Mouse (Mus musculus) CH12.LX (cell line): Measurements from ENCODE around the gene Odf2l.

Experiments
- CTCF ChIP-seq, 2 experiments: IDR thresholded peaks in 1 of 2; conservative IDR thresholded peaks in 1 of 2; 2 replicates each; pipeline ENCODE4 v1.5.1; 2011 to 2012; ENCODE audit warnings: low read depth in 2 of 2, low read length in 2 of 2, improper control_type of control experiment in 1 of 2, inconsistent platforms in 1 of 2, mild to moderate bottlenecking in 1 of 2, moderate library complexity in 1 of 2
- GABPA ChIP-seq: IDR thresholded peaks from 2 replicates; pipeline ENCODE4 v1.6.1; 2012; ENCODE audit warnings: low read depth, low read length, improper control_type of control experiment, inconsistent platforms; ENCODE audit not compliant: insufficient replicate concordance
- POLR2A ChIP-seq: IDR thresholded peaks from 2 replicates; pipeline ENCODE4 v1.6.1; 2011; ENCODE audit warnings: low read depth, mild to moderate bottlenecking, improper control_type of control experiment, low read length
- POLR2AphosphoS2 ChIP-seq: IDR thresholded peaks from 2 replicates; pipeline ENCODE4 v1.6.1; 2011; ENCODE audit warnings: low read depth, low read length, improper control_type of control experiment
- UBTF ChIP-seq: IDR thresholded peaks from 2 replicates; pipeline ENCODE4 v1.6.1; 2012; ENCODE audit warnings: low read depth, mild to moderate bottlenecking, inconsistent platforms, low read length, improper control_type of control experiment, moderate library complexity
- USF1 ChIP-seq: IDR thresholded peaks from 2 replicates; pipeline ENCODE4 v1.6.1; 2014; ENCODE audit warnings: low read depth, mild to moderate bottlenecking, inconsistent platforms, low read length, improper control_type of control experiment

DNA sequence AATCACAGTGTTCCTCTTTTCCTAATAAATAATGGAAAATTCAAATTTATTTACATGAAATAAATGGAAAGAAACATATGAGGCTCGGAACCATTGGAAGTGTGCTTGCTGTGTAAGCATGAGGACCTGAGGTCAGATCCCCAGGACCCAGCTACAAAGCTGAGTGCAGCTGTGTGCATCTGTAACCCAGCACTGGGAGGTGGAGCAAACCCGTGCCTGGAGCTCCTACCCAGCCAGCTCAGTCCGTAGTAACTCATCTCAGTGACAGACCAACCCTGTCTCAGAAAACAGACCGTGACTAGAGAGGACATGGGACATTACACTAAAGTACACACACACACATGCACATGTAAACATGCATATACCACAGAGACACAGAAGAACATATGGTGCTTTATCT is 21.8 kb downstream of the Odf2l start:
- TF ChIP-seq CTCF (conservative IDR thresholded peaks at IDR 0.05 in 1 of 2, IDR thresholded peaks at IDR 0.05 in 1 of 2; ENCODE audit: low read depth in 2 of 2, low read length in 2 of 2) = no peak
- no peak for TF ChIP-seq USF1
- TF ChIP-seq POLR2AphosphoS2 = no peak
- TF ChIP-seq POLR2A = no peak
- TF ChIP-seq GABPA = no peak
- TF ChIP-seq UBTF = no peak
